Mouse (Mus musculus): ENCODE results near the gene Mrps12. TPM values are rescaled to one million over a fixed set of nuclear protein-coding genes. Genes with fewer than 3 reads are reported as not detected.

Gene Mrps12
- polyA plus RNA-seq, 1 experiment from 2014 or later: 138 TPM

DNA sequence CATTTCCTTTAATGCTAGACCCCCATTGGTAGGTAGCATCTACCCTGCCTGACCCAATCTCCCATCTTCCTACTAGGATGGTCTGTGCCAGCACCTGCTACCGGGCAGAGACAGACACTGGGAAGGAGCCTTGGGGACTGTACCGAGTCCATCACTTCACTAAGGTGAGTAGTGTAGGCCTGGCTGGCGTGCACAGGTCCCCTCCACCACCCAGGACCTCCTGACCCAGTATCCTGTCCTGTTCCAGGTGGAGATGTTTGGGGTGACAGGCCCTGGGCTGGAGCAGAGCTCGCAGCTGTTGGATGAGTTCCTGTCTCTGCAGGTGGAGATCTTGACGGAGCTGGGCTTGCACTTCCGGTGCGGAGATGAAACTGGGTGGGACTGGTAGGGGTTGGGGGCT, 8.3 kb upstream of the Mrps12 start:
- H3K4me2 ChIP-seq (replicated peaks): no peak overlapping the region

DNA sequence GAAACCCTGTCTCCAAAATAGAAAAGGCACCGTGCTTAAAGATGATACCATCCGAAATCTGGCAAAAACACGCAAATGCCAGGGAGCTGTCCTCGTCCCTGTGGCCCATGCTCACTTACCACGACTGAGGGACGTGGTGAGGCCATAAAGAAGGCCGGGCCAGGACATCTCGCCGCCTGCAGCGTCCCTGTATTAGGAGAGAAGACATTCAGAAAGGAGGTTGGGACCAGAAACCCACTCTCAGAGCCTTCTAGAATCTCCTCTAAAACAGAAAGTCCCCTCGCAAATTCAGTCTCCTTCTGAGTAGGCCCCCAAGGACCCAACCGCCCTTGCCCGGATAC, 282 bp downstream of the Mrps12 start:
- no peaks in the 10 kb centered on the region for H3K9me3 ChIP-seq
- 1% methylated on average over 13 of the region's 13 CpGs for WGBS
- H3K27me3 ChIP-seq: no peaks in the 10 kb centered on the region
- peaks cover 8% of the 10 kb centered on the region for H3K4me1 ChIP-seq
- H3K36me3 ChIP-seq: peaks cover 50% of the 10 kb centered on the region
- H3K27ac ChIP-seq: peak overlapping the region; percentile 57; the same call in 1 of the 2 replicates
- peak overlapping the region; percentile 92 for H3K4me2 ChIP-seq (replicated peaks)
- peak overlapping the region; percentile 62 for H3K4me3 ChIP-seq
- peak overlapping the region; percentile 81 for H3K9ac ChIP-seq
- ATAC-seq (ENCODE audit: insufficient number of reproducible peaks, insufficient read depth, low FRiP score, low TSS enrichment): no peak

More for the DNA sequence above, 8.3 kb upstream of the Mrps12 start:
- Histone ChIP-seq H3K4me3 (no peak overlapping the region), H3K36me3 (peaks cover 54% of the 10 kb centered on the region), H3K9me3 (no peaks in the 10 kb centered on the region), H3K9ac (no peak overlapping the region), H3K27ac (no peak overlapping the region), H3K27me3 (no peaks in the 10 kb centered on the region), H3K4me1 (0 out of 2 replicates have a peak, but pooled peaks cover 4% of the 10 kb centered on the region)
- ATAC-seq (ENCODE audit: insufficient number of reproducible peaks, insufficient read depth, low FRiP score, low TSS enrichment): no peak
- 94% methylated on average over 7 of the region's 7 CpGs for WGBS

DNA sequence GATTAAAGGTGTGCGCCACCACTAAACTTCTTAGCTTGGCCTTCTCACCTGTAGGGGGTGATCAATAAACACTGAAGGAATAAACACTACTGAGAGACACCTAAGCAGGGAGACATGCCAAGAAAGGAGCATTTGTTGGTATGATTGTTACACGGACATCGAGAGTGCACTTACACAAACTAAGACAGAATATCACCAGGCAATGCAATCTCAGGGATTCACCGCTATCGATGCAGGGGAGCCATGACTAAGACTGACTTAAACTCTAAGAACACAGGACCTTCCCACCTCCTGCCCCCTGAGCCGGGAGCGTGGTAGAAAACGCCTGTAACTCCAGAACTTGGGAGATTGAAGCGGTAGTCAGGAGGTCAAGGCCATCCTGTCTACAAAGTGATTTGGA, 671 bp downstream of the Mrps12 start:
- Histone ChIP-seq H3K4me2 (replicated peaks) (peak overlapping the region; percentile 92), H3K36me3 (peaks cover 49% of the 10 kb centered on the region), H3K9me3 (no peaks in the 10 kb centered on the region), H3K9ac (peak overlapping the region; percentile 81), H3K4me3 (peak overlapping the region; percentile 62), H3K27ac (peak overlapping the region; percentile 57; the same call in 1 of the 2 replicates), H3K27me3 (no peaks in the 10 kb centered on the region), H3K4me1 (peaks cover 8% of the 10 kb centered on the region)
- no peak for ATAC-seq (ENCODE audit: insufficient number of reproducible peaks, insufficient read depth, low FRiP score, low TSS enrichment)
- WGBS: 36% methylated on average over 9 of the region's 9 CpGs

GRCm38 (mm10) chr7:28739829-28740228, 1.8 kb downstream of the Mrps12 start:
- ATAC-seq (ENCODE audit: insufficient number of reproducible peaks, insufficient read depth, low FRiP score, low TSS enrichment): no peak
- 97% methylated on average over 21 of the region's 21 CpGs for WGBS
- Histone ChIP-seq H3K4me3 (0 out of 2 replicates have a peak overlapping the region, but pooled peaks have one; percentile 7), H3K4me1 (peaks cover 8% of the 10 kb centered on the region), H3K27me3 (no peaks in the 10 kb centered on the region), H3K4me2 (replicated peaks) (no peak overlapping the region), H3K27ac (no peak overlapping the region), H3K36me3 (peaks cover 44% of the 10 kb centered on the region), H3K9ac (peak overlapping the region; percentile 33), H3K9me3 (no peaks in the 10 kb centered on the region)

- Histone ChIP-seq H3K9me3 (no peaks in the 10 kb centered on the region), H3K36me3 (peaks cover 44% of the 10 kb centered on the region), H3K4me1 (peaks cover 14% of the 10 kb centered on the region), H3K4me2 (replicated peaks) (no peak overlapping the region), H3K27ac (no peak overlapping the region), H3K27me3 (no peaks in the 10 kb centered on the region), H3K9ac (no peak overlapping the region), H3K4me3 (no peak overlapping the region)
- WGBS: 80% methylated on average over 6 of the region's 6 CpGs
- ATAC-seq (ENCODE audit: insufficient number of reproducible peaks, insufficient read depth, low FRiP score, low TSS enrichment): no peak
Measured at GRCm38 (mm10) chr7:28735701-28736100, 5.9 kb downstream of the Mrps12 start.

GRCm38 (mm10) chr7:28733211-28733610, 8.4 kb downstream of the Mrps12 start:
- no peak overlapping the region for H3K27ac ChIP-seq
- WGBS: 10% methylated on average over 11 of the region's 11 CpGs
- ATAC-seq (ENCODE audit: insufficient number of reproducible peaks, insufficient read depth, low FRiP score, low TSS enrichment): no peak

GRCm38 (mm10) chr7:28732341-28733142, 9.1 kb downstream of the Mrps12 start:
- peak overlapping the region; percentile 44 for H3K4me3 ChIP-seq
- peaks cover 20% of the 10 kb centered on the region; the same call in 1 of the 2 replicates for H3K36me3 ChIP-seq
- no peaks in the 10 kb centered on the region for H3K27me3 ChIP-seq
- H3K4me1 ChIP-seq: peaks cover 12% of the 10 kb centered on the region
- no peak overlapping the region for H3K27ac ChIP-seq
- H3K4me2 ChIP-seq (replicated peaks): peak overlapping the region; percentile 75
- H3K9ac ChIP-seq: peak overlapping the region; percentile 54
- 2% methylated on average over 58 of the region's 58 CpGs for WGBS
- H3K9me3 ChIP-seq: no peaks in the 10 kb centered on the region
- ATAC-seq (ENCODE audit: insufficient number of reproducible peaks, insufficient read depth, low FRiP score, low TSS enrichment): peak; percentile 71

More at GRCm38 (mm10) chr7:28733211-28733610, 8.4 kb downstream of the Mrps12 start:
- Histone ChIP-seq H3K9ac (peak overlapping the region; percentile 54), H3K4me1 (peaks cover 12% of the 10 kb centered on the region), H3K4me2 (replicated peaks) (peak overlapping the region; percentile 75), H3K27me3 (no peaks in the 10 kb centered on the region), H3K4me3 (peak overlapping the region; percentile 44), H3K9me3 (no peaks in the 10 kb centered on the region), H3K36me3 (peaks cover 26% of the 10 kb centered on the region)

- peaks cover 4% of the 10 kb centered on the region; the same call in 1 of the 2 replicates for H3K36me3 ChIP-seq
- no peak overlapping the region for H3K4me2 ChIP-seq (replicated peaks)
- no peaks in the 10 kb centered on the region for H3K9me3 ChIP-seq
- no peak overlapping the region for H3K4me3 ChIP-seq
- H3K9ac ChIP-seq: no peak overlapping the region
- H3K4me1 ChIP-seq: peaks cover 6% of the 10 kb centered on the region
- H3K27ac ChIP-seq: no peak overlapping the region
- no peak for ATAC-seq (ENCODE audit: insufficient number of reproducible peaks, insufficient read depth, low FRiP score, low TSS enrichment)
- WGBS: 60% methylated on average over 10 of the region's 10 CpGs
- no peaks in the 10 kb centered on the region for H3K27me3 ChIP-seq
Measured at GRCm38 (mm10) chr7:28727649-28728340, 13.8 kb downstream of the Mrps12 start.

- Histone ChIP-seq H3K4me2 (replicated peaks) (0 out of 2 replicates have a peak overlapping the region, but pooled peaks have one; percentile 5), H3K9ac (no peak overlapping the region), H3K4me1 (no peaks in the 10 kb centered on the region), H3K36me3 (peaks cover 4% of the 10 kb centered on the region; the same call in 1 of the 2 replicates), H3K27me3 (no peaks in the 10 kb centered on the region), H3K27ac (no peak overlapping the region), H3K9me3 (no peaks in the 10 kb centered on the region), H3K4me3 (no peak overlapping the region)
- 9% methylated on average over 14 of the region's 14 CpGs for WGBS
- no peak for ATAC-seq (ENCODE audit: insufficient number of reproducible peaks, insufficient read depth, low FRiP score, low TSS enrichment)
Measured at GRCm38 (mm10) chr7:28726600-28726999, 15.0 kb downstream of the Mrps12 start.

- Histone ChIP-seq H3K27ac (no peak overlapping the region), H3K4me2 (replicated peaks) (no peak overlapping the region), H3K36me3 (peaks cover 4% of the 10 kb centered on the region; the same call in 1 of the 2 replicates), H3K27me3 (no peaks in the 10 kb centered on the region), H3K4me3 (no peak overlapping the region), H3K4me1 (peaks cover 6% of the 10 kb centered on the region; the same call in 1 of the 2 replicates), H3K9me3 (no peaks in the 10 kb centered on the region), H3K9ac (no peak overlapping the region)
- 95% methylated on average over 2 of the region's 2 CpGs for WGBS
- no peak for ATAC-seq (ENCODE audit: insufficient number of reproducible peaks, insufficient read depth, low FRiP score, low TSS enrichment)
Measured at GRCm38 (mm10) chr7:28724613-28725012, 17.0 kb downstream of the Mrps12 start.

DNA sequence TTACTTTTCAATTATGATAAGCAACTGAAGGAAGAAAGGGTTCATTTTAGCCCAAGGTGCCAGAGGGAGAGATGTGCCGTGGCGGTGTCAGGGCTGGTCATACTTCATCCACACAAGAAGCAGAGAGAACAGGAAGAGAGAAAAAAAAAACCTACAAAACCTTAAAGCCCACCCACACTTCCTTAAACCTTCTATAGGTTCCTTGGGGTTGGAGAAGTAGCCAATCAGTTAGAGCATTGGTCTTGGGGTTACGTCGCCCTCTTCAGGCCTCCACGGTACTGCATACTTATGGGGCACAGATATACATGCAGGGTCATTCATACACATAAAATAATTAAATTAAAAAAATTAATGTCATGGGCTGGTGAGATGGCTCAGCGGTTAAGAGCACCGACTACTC, 19.5 kb downstream of the Mrps12 start:
- 93% methylated on average over 7 of the region's 7 CpGs for WGBS

More for the DNA sequence above, 19.5 kb downstream of the Mrps12 start:
- Histone ChIP-seq H3K27ac (no peak overlapping the region), H3K4me1 (peaks cover 12% of the 10 kb centered on the region), H3K4me3 (no peak overlapping the region), H3K27me3 (no peaks in the 10 kb centered on the region), H3K4me2 (replicated peaks) (no peak overlapping the region), H3K9ac (no peak overlapping the region), H3K36me3 (peaks cover 4% of the 10 kb centered on the region; the same call in 1 of the 2 replicates), H3K9me3 (no peaks in the 10 kb centered on the region)
- ATAC-seq (ENCODE audit: insufficient number of reproducible peaks, insufficient read depth, low FRiP score, low TSS enrichment): no peak

All from embryonic facial prominence, embryonic 12.5 days (tissue).